In genomic region chr1:67385377-67385776, GRCm38 (mm10) we compare ENCODE assay signal across 22 mouse cellular contexts.
DNase-seq lines count a peak whose midpoint lies in the region; ATAC-seq lines count a peak whose summit lies in the region.
"Had no signal": no experiment of that assay in that cellular context is flagged by ENCODE, and none has a peak within 500 bp of the region (broad histone marks: within the 10 kb centered on the region; RNA-seq: fewer than 3 reads in every experiment).

No protein-coding gene starts in this region.

- no peaks in the 10 kb centered on the region for H3K27me3 ChIP-seq in forebrain, embryonic 11.5 days (ENCODE audit: control insufficient read depth, insufficient read depth, low read length)
- no peaks in the 10 kb centered on the region for H3K27me3 ChIP-seq in forebrain, embryonic 10.5 days (ENCODE audit: poor library complexity, severe bottlenecking)
- no peaks in the 10 kb centered on the region for H3K27me3 ChIP-seq in neural tube, embryonic 12.5 days (replicated peaks)
- H3K27me3 ChIP-seq in hindbrain, embryonic 13.5 days: no peaks in the 10 kb centered on the region
- no peaks in the 10 kb centered on the region for H3K27me3 ChIP-seq in midbrain, embryonic 16.5 days (ENCODE audit: control insufficient read depth, insufficient read depth, low read depth, low read length)
- H3K27me3 ChIP-seq: heart, embryonic 13.5 days had no signal

- H3K4me2 ChIP-seq in forebrain, embryonic 11.5 days (ENCODE audit: low read depth, low read length, severe bottlenecking): no peak overlapping the region
- no peak overlapping the region for H3K4me2 ChIP-seq in neural tube, embryonic 12.5 days (replicated peaks)
- no peak overlapping the region for H3K4me2 ChIP-seq in hindbrain, embryonic 13.5 days
- H3K4me2 ChIP-seq in midbrain, embryonic 16.5 days (ENCODE audit: low read length): no peak overlapping the region
- H3K4me2 ChIP-seq: heart, embryonic 13.5 days had no signal

- no peak overlapping the region for H3K27ac ChIP-seq in forebrain, embryonic 11.5 days (ENCODE audit: low read depth, low read length)
- H3K27ac ChIP-seq in forebrain, embryonic 10.5 days: no peak overlapping the region
- H3K27ac ChIP-seq in neural tube, embryonic 12.5 days: no peak overlapping the region
- H3K27ac ChIP-seq in hindbrain, embryonic 13.5 days: no peak overlapping the region
- H3K27ac ChIP-seq in midbrain, embryonic 16.5 days (ENCODE audit: low read length): no peak overlapping the region
- H3K27ac ChIP-seq: heart, adult 2 months; heart, embryonic 13.5 days had no signal

- no peaks in the 10 kb centered on the region for H3K9me3 ChIP-seq in forebrain, embryonic 11.5 days (ENCODE audit: control insufficient read depth, low read length)
- H3K9me3 ChIP-seq in forebrain, embryonic 10.5 days: no peaks in the 10 kb centered on the region
- no peaks in the 10 kb centered on the region for H3K9me3 ChIP-seq in neural tube, embryonic 12.5 days
- H3K9me3 ChIP-seq in hindbrain, embryonic 13.5 days: no peaks in the 10 kb centered on the region
- H3K9me3 ChIP-seq in midbrain, embryonic 16.5 days (replicated peaks; ENCODE audit: control insufficient read depth, low read length, poor library complexity, severe bottlenecking): no peaks in the 10 kb centered on the region
- H3K9me3 ChIP-seq: heart, embryonic 13.5 days had no signal

- DNase-seq in forebrain, embryonic 11.5 days (ENCODE audit: low spot score): no peak
- DNase-seq in forebrain, embryonic 10.5 days (ENCODE audit: extremely low spot score, low spot score): no peak
- no peak for DNase-seq in neural tube, embryonic 10.5 days (ENCODE audit: extremely low spot score, low spot score)
- no peak for DNase-seq in heart, adult 11 months
- DNase-seq: adrenal gland, postnatal 14 days; cerebellum, adult 8-10 months; gastrocnemius, postnatal 25 days; heart, adult 2 months; heart, postnatal 14 days; kidney, adult 18-20 months; lung, postnatal 4 days; retina, postnatal 1 day; right cerebral cortex, postnatal 25 days; spleen, adult 18-20 months; thymus, postnatal 14 days had no signal

- H3K36me3 ChIP-seq in forebrain, embryonic 11.5 days (ENCODE audit: control insufficient read depth, insufficient read depth, low read length): no peaks in the 10 kb centered on the region
- H3K36me3 ChIP-seq in forebrain, embryonic 10.5 days (replicated peaks): no peaks in the 10 kb centered on the region
- H3K36me3 ChIP-seq in neural tube, embryonic 12.5 days: no peaks in the 10 kb centered on the region
- no peaks in the 10 kb centered on the region for H3K36me3 ChIP-seq in hindbrain, embryonic 13.5 days
- H3K36me3 ChIP-seq in midbrain, embryonic 16.5 days (ENCODE audit: control insufficient read depth, insufficient read depth, low read length): no peaks in the 10 kb centered on the region
- H3K36me3 ChIP-seq: heart, embryonic 13.5 days had no signal

- peak; percentile 51; the same call in 1 of the 2 replicates for ATAC-seq in forebrain, embryonic 11.5 days (replicated peaks; ENCODE audit: low FRiP score)
- ATAC-seq in neural tube, embryonic 12.5 days (ENCODE audit: low FRiP score, low read depth): peak; percentile 63
- ATAC-seq in hindbrain, embryonic 13.5 days (ENCODE audit: low FRiP score): peak; percentile 71; the same call in 1 of the 2 replicates
- peak; percentile 68 for ATAC-seq in midbrain, embryonic 16.5 days
- no peak for ATAC-seq in activated CD4-positive, CD25-positive, alpha-beta regulatory T cell, adult 4 months
- ATAC-seq: inflammation-experienced regulatory T-cells, adult 6 months had no signal

- H3K9ac ChIP-seq in forebrain, embryonic 11.5 days (ENCODE audit: low read length): no peak overlapping the region
- no peak overlapping the region for H3K9ac ChIP-seq in neural tube, embryonic 12.5 days
- no peak overlapping the region for H3K9ac ChIP-seq in hindbrain, embryonic 13.5 days
- no peak overlapping the region for H3K9ac ChIP-seq in midbrain, embryonic 16.5 days (ENCODE audit: low read depth, low read length)
- H3K9ac ChIP-seq: heart, embryonic 13.5 days had no signal

- H3K4me3 ChIP-seq in forebrain, embryonic 11.5 days (ENCODE audit: low read depth, low read length): no peak overlapping the region
- no peak overlapping the region for H3K4me3 ChIP-seq in forebrain, embryonic 10.5 days
- H3K4me3 ChIP-seq in neural tube, embryonic 12.5 days: no peak overlapping the region
- H3K4me3 ChIP-seq in hindbrain, embryonic 13.5 days: no peak overlapping the region
- H3K4me3 ChIP-seq in midbrain, embryonic 16.5 days (ENCODE audit: low read depth, low read length): no peak overlapping the region
- H3K4me3 ChIP-seq: heart, adult 2 months; heart, embryonic 13.5 days; myocyte had no signal

- no peaks in the 10 kb centered on the region for H3K4me1 ChIP-seq in forebrain, embryonic 11.5 days (replicated peaks; ENCODE audit: control insufficient read depth, insufficient read depth, low read length)
- 0 out of 2 replicates have a peak, but pooled peaks cover 5% of the 10 kb centered on the region for H3K4me1 ChIP-seq in forebrain, embryonic 10.5 days
- H3K4me1 ChIP-seq in neural tube, embryonic 12.5 days: no peaks in the 10 kb centered on the region; the same call in 1 of the 2 replicates
- H3K4me1 ChIP-seq in hindbrain, embryonic 13.5 days (replicated peaks): peaks cover 6% of the 10 kb centered on the region
- no peaks in the 10 kb centered on the region for H3K4me1 ChIP-seq in midbrain, embryonic 16.5 days (ENCODE audit: control insufficient read depth, insufficient read depth, low read length)
- H3K4me1 ChIP-seq: heart, embryonic 13.5 days had no signal
